In the genomic region with DNA sequence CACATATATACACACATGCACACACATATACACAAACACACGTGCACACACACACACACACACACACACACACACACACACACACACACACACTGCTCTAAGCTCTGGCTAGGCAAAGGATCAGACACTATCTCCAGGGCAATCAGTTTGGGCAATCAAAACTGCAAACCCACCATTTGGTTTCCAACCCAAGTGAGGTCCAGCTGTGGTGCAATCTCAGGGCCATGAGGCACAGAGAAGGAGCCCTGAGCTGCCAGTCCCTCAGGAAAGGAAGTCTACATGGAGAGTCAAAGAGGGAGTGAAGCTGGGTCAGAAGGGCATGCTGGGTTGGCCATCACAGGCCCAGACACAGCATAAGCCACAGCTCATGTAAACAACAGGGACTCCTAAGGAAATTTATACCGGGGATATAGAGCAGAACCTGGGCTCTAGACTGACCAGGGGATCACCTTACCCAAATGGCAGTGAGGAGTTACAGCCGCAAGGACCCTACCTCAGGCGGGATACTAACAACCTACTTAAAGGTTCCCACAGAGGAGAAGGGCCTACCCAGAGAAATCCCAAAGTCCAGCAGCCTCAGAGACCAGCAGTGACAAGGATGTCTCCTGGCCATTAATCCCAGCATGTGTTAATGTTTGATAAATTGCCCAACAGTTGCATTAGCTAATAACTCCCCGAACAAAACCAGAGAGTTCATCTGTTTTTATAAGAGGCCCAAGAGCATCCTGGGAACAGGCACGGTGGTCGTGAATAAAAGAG, we compare ENCODE assay signal across 20 mouse cellular contexts. TPM values are rescaled to one million over a fixed set of nuclear protein-coding genes. Genes with fewer than 3 reads are reported as not detected.
DNase-seq lines count a peak whose midpoint lies in the region; ATAC-seq lines count a peak whose summit lies in the region.
"Had no signal": no experiment of that assay in that cellular context is flagged by ENCODE, and none has a peak within 500 bp of the region (broad histone marks: within the 10 kb centered on the region; RNA-seq: fewer than 3 reads in every experiment).

No protein-coding gene starts in this region.

- H3K36me3 ChIP-seq in forebrain, embryonic 10.5 days (replicated peaks), result no peaks in the 10 kb centered on the region
- H3K36me3 ChIP-seq in forebrain, embryonic 12.5 days (replicated peaks), result no peaks in the 10 kb centered on the region
- no peaks in the 10 kb centered on the region for H3K36me3 ChIP-seq in neural tube, embryonic 11.5 days (ENCODE audit: control insufficient read depth, insufficient read depth, low read length)
- H3K36me3 ChIP-seq in limb, embryonic 13.5 days, result no peaks in the 10 kb centered on the region

- H3K9me3 ChIP-seq in forebrain, embryonic 10.5 days, result no peaks in the 10 kb centered on the region
- no peaks in the 10 kb centered on the region for H3K9me3 ChIP-seq in forebrain, embryonic 12.5 days
- H3K9me3 ChIP-seq in neural tube, embryonic 11.5 days (ENCODE audit: control insufficient read depth, low read length), result no peaks in the 10 kb centered on the region
- H3K9me3 ChIP-seq in limb, embryonic 13.5 days, result no peaks in the 10 kb centered on the region

- H3K4me3 ChIP-seq in forebrain, embryonic 10.5 days, result no peak overlapping the region
- no peak overlapping the region for H3K4me3 ChIP-seq in forebrain, embryonic 12.5 days (replicated peaks)
- H3K4me3 ChIP-seq in neural tube, embryonic 11.5 days (ENCODE audit: low read depth, low read length), result no peak overlapping the region
- H3K4me3 ChIP-seq in limb, embryonic 13.5 days, result no peak overlapping the region

- WGBS in forebrain, embryonic 10.5 days, result 63% methylated on average over 7 of the region's 7 CpGs
- WGBS in forebrain, embryonic 12.5 days, result 57% methylated on average over 7 of the region's 7 CpGs
- 50% methylated on average over 7 of the region's 7 CpGs for WGBS in neural tube, embryonic 11.5 days
- WGBS in limb, embryonic 13.5 days, result 27% methylated on average over 7 of the region's 7 CpGs

- ATAC-seq in forebrain, embryonic 12.5 days (ENCODE audit: low FRiP score), result no peak
- 0 out of 2 replicates have a peak, but pooled peaks have one; percentile 15 for ATAC-seq in neural tube, embryonic 11.5 days (ENCODE audit: insufficient read depth, low FRiP score, low TSS enrichment)
- peak; percentile 20; the same call in 1 of the 2 replicates for ATAC-seq in limb, embryonic 13.5 days (ENCODE audit: low FRiP score, low read depth)
- ATAC-seq: inflammation-experienced regulatory T-cells, adult 6 months had no signal

- peaks cover 57% of the 10 kb centered on the region for H3K4me1 ChIP-seq in forebrain, embryonic 10.5 days
- H3K4me1 ChIP-seq in forebrain, embryonic 12.5 days, result peaks cover 13% of the 10 kb centered on the region; the same call in 1 of the 2 replicates
- peaks cover 8% of the 10 kb centered on the region for H3K4me1 ChIP-seq in neural tube, embryonic 11.5 days (ENCODE audit: control insufficient read depth, insufficient read depth, low read length)
- peaks cover 32% of the 10 kb centered on the region for H3K4me1 ChIP-seq in limb, embryonic 13.5 days

- H3K4me2 ChIP-seq in forebrain, embryonic 12.5 days, result no peak overlapping the region
- no peak overlapping the region for H3K4me2 ChIP-seq in neural tube, embryonic 11.5 days (ENCODE audit: low read depth)
- H3K4me2 ChIP-seq in limb, embryonic 13.5 days (replicated peaks), result no peak overlapping the region

- peaks cover 37% of the 10 kb centered on the region for H3K27me3 ChIP-seq in forebrain, embryonic 10.5 days (ENCODE audit: poor library complexity, severe bottlenecking)
- peaks cover 52% of the 10 kb centered on the region for H3K27me3 ChIP-seq in forebrain, embryonic 12.5 days
- H3K27me3 ChIP-seq in neural tube, embryonic 11.5 days (ENCODE audit: control insufficient read depth, insufficient read depth, low read length), result no peaks in the 10 kb centered on the region
- peaks cover 33% of the 10 kb centered on the region for H3K27me3 ChIP-seq in limb, embryonic 13.5 days

- no peak overlapping the region for H3K9ac ChIP-seq in forebrain, embryonic 12.5 days
- H3K9ac ChIP-seq in neural tube, embryonic 11.5 days (ENCODE audit: low read length), result no peak overlapping the region
- no peak overlapping the region for H3K9ac ChIP-seq in limb, embryonic 13.5 days

- DNase-seq in forebrain, embryonic 10.5 days (ENCODE audit: extremely low spot score, low spot score), result no peak
- peak; percentile 17 for DNase-seq in kidney, adult 9 months
- no peak for DNase-seq in kidney, adult 8-10 months
- peak; percentile 12 for DNase-seq in neural tube, embryonic 11.5 days (ENCODE audit: low spot score)
- no peak for DNase-seq in neural tube, embryonic 10.5 days (ENCODE audit: extremely low spot score, low spot score)
- DNase-seq in adrenal gland, postnatal 4 days (ENCODE audit: low spot score in 2 of 2), result no peak
- DNase-seq: adrenal gland, postnatal 25 days; B cell, adult 2 months; right cerebral cortex, postnatal 4 days; thymus, postnatal 25 days had no signal

- peak overlapping the region; percentile 63; the same call in 1 of the 2 replicates for H3K27ac ChIP-seq in forebrain, embryonic 10.5 days
- no peak overlapping the region for H3K27ac ChIP-seq in forebrain, embryonic 12.5 days
- H3K27ac ChIP-seq in neural tube, embryonic 11.5 days (ENCODE audit: low read depth, low read length), result no peak overlapping the region
- peak overlapping the region; percentile 76 for H3K27ac ChIP-seq in limb, embryonic 13.5 days

RNA-seq across cellular contexts. Expression of gene Gm12830, which starts 42.6 kb away (rescaled TPM):
- 0.09 TPM in 1 of 2 replicates, not detected in the other for polyA plus RNA-seq in forebrain, embryonic 10.5 days (2016; fragmentation: Nextera tagmentation; extraction: Ambion mirVana)
- 0.08 TPM in 1 of 2 replicates, not detected in the other for polyA plus RNA-seq in forebrain, embryonic 12.5 days (2016; fragmentation: Nextera tagmentation; extraction: Ambion mirVana)
- polyA plus RNA-seq in neural tube, embryonic 11.5 days (2014; fragmentation: Nextera tagmentation; extraction: Ambion mirVana), result not detected in 2 replicates
- polyA plus RNA-seq in limb, embryonic 13.5 days (2015; fragmentation: Nextera tagmentation; extraction: Ambion mirVana), result not detected in 2 replicates
- total RNA-seq in adrenal gland, postnatal 4 days (2021), result not detected
- total RNA-seq: adrenal gland, postnatal 25 days; ES-E14; left cerebral cortex, adult 8-10 months had no signal
- polyA plus RNA-seq: cortical plate, adult 2 months; frontal cortex, adult 2 months; gonadal fat pad, adult 2 months; heart, embryonic 16.5 days; inflammation-experienced regulatory T-cells, adult 6 months; liver, embryonic 16.5 days had no signal

Comparison
In these comparisons a context has a peak if more than half of its experiments do, and no peak if none do; other contexts are left out.
1. DNase-seq: peak in kidney, adult 9 months (single experiment) and neural tube, embryonic 11.5 days (single experiment); none in forebrain, embryonic 10.5 days (single experiment), kidney, adult 8-10 months (0 of 2), neural tube, embryonic 10.5 days (single experiment) and adrenal gland, postnatal 4 days (0 of 2).
2. H3K27ac ChIP-seq: peak in forebrain, embryonic 10.5 days (single experiment) and limb, embryonic 13.5 days (single experiment); none in forebrain, embryonic 12.5 days (single experiment) and neural tube, embryonic 11.5 days (single experiment).